Mouse (Mus musculus) thymus, postnatal 0 days (tissue): Measurements from ENCODE around the gene Ralgps1. TPM values are rescaled to one million over a fixed set of nuclear protein-coding genes. Genes with fewer than 3 reads are reported as not detected.

Source experiments
- DNase-seq: peaks from one replicate; pipeline ENCODE4 v3.0.0-alpha.2; 2015; ENCODE audit warnings: low spot score
- microRNA-seq: library from miRNA; unstranded; fragments of <30 nt; microRNA quantifications from one replicate; pipeline ENCODE4, GENCODE M21; 2016; ENCODE audit warnings: borderline number of aligned reads
- polyA plus RNA-seq: library from polyadenylated mRNA; unstranded; fragments of >200 nt; fragmentation: Nextera tagmentation; extraction: Ambion mirVana; gene quantifications from 2 replicates; pipeline ENCODE4 v1.2.1, GENCODE M21; 2015

Ralgps1 gene
- polyA plus RNA-seq, 1 experiment from 2014 or later: 5.5 TPM

DNA sequence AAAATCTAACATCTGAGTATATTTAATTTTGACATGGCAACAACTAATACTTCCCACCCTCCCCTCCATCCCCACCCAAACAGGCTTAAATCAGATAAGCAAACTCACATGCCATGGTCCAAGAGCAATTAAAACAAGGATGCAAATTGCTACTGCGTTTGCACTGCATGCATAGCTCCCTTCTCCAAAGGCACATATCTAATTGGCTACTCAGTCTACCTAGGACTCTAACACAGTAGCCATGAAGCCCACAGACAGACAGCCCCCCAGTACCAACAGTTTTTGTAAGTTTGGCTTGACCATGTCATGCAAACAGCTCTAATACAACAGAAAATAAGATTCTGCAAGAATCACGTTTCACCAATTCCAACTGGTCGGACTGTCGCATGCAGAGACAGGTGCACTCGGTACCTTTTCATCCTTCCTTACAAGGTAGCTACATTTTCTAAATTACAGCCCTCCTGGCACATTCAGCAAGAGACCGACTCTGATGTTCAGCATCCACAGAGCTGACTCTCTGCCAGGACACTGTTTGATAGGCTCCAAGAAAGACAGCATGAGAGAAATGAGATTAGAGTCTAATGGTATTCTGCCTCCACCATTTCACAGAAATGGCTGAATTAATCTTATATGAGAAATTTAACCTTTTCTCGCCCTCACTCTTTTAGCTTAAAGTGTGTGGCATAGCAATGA is 284.5 kb downstream of the Ralgps1 start:
- DNase-seq: no peak

DNA sequence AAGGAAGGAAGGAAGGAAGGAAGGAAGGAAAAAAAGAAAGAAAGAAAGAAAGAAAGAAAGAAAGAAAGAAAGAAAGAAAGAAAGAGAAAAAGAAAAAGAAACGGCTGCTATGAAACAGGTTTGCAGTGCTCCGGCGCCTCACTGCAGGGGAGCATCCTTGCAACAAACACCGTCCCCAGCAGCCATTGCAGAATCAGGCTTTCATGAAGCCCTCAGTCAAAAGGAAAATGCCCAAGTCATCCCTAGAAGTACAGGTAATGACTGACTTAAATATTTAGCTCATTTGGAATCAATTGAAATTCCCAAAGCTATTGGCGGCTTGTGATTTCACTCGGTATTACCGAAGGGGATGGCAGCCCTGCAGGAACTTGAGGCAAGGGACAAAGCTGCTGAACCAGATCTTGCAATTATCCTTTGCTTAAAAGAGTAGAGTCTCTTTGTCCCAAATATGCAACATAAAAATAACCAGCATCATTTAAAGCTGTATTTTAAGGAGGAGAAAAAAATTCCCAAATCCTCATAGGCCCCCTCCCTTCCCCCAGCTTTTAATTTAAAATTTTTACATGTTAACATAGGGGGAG is 285.2 kb downstream of the Ralgps1 start:
- DNase-seq: no peak

DNA sequence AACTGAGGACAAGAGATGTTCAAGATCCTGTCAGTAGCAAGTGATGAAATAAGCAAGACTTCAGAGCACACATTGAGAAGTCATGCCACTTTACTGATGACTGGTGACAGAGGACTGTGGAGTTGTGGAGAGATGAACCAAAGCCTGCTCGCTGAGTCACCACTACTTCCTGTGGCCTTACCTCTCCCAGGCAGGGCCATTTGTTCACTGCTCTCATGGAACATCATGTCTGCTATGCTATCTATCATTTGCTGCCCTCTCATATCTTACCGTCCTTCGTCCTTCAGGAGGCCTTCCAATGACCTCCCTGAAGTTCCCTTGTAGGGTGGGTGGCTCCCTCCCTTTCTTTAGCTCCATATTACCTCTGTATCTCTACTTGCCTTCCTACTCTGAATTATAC is 287.1 kb downstream of the Ralgps1 start:
- DNase-seq: no peak

Small RNA genes within 50 kb of the gene (microRNA-seq; reads per million reads assigned to microRNA genes)
- gene Gm25998: not detected

Other genes with a start within 250 kb of the Ralgps1 start
- gene Garnl3, start 239.8 kb downstream of the Ralgps1 start, polyA plus RNA-seq: 0.81 and 1.0 TPM in 2 replicates
- gene Angptl2, start 155.4 kb downstream of the Ralgps1 start, polyA plus RNA-seq: 29.8 and 34.7 TPM in 2 replicates
- gene Zbtb34, start 59.8 kb upstream of the Ralgps1 start, polyA plus RNA-seq: 3.3 and 3.7 TPM in 2 replicates
- gene Zbtb43, start 97.1 kb upstream of the Ralgps1 start, polyA plus RNA-seq: 16.7 and 17.5 TPM in 2 replicates